Mouse (Mus musculus) embryonic fibroblast, embryonic 13.5 days (primary cell): ENCODE results near the gene Best2.

Experiments used
- CTCF ChIP-seq: IDR thresholded peaks from 2 replicates; pipeline ENCODE4 v1.5.1; 2011; ENCODE audit warnings: mild to moderate bottlenecking, control low read depth, low read length, moderate library complexity, borderline replicate concordance; ENCODE audit not compliant: insufficient read depth
- POLR2A ChIP-seq: IDR thresholded peaks from 2 replicates; pipeline ENCODE4 v1.6.1; 2011; ENCODE audit warnings: low read depth, mild to moderate bottlenecking, control low read depth, low read length, moderate library complexity

- TF ChIP-seq CTCF (no peak), POLR2A (no peak)
Measured at GRCm38 (mm10) chr8:85033867-85034266, 19.5 kb upstream of the Best2 start.
